Mouse (Mus musculus) ES-CJ7 (cell line): ENCODE results near the gene Sez6l.

Source experiments
- DNase-seq: peaks from one replicate; pipeline ENCODE4 v3.0.0; 2011; ENCODE audit warnings: low read depth, low spot score

Gene Sez6l

DNA sequence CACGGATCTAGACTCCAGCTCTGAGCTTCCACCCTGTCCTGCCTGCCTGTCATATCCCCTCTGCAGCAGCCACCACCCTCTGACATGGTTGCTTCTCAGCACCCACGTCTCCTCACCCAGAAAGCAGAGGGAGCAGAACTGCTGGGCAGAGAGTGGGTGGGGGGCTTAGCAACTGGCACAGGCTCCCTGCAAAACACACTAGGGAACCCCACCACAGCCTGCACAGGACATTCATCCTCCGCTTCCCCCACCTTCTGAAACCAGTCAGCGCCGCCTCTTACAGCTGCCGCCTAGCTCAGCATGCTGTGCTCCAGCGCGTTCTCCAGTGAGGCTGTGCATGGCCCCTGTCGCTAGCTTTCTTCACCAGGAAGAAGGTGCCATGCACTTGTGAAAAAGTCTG, 187.6 kb downstream of the Sez6l start:
- no peak for DNase-seq

DNA sequence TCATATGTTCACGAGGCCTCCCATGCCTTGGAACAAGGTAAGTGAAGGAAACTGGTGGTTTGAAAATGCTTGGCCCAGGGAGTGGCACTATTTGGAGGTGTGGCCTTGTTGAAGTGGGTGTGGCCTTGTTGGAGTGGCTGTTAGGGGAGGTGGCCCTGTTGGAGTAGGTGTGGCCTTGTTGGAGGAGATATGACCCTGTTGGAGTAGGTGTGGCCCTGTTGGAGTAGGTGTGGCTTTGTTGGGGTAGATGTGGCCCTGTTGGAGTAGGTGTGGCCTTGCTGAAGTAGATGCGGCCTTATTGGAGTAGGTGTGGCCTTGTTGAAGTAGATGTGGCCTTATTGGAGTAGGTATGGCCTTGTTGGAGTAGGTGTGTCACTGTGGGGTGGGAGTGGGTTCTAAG, 191.0 kb downstream of the Sez6l start:
- DNase-seq = peak; percentile 91

DNA sequence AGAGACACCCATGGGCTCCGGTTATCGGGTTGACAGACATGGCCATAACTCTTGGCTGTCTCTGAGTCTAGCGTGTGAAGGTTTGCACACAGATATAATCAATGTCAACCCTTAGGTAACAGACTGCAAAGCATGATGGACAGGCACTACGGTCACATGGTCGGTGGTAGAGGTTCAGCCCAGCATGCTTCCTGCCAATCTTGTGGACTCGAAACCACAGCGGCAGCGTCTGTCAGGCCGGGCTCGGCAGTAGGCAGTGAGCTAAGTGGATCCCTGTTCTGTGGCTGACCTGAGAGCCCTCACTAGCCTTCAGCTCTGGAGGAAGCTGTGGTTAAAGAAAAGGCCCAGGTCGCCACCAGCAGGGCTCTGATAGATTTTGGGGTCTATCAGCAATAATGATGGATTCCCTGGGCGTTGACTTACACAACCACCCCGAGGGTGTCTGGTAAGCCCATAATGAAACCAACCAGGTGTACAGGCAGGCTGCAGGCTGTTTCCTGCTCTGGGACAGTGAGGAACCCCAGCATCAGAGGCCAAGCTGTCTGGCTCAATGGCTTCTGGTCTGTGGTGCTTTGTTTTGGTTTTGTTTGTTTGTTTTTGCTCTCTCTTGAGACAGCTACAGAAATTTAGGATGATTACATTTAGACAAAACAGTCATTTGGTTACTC, 192.0 kb downstream of the Sez6l start:
- no peak for DNase-seq

DNA sequence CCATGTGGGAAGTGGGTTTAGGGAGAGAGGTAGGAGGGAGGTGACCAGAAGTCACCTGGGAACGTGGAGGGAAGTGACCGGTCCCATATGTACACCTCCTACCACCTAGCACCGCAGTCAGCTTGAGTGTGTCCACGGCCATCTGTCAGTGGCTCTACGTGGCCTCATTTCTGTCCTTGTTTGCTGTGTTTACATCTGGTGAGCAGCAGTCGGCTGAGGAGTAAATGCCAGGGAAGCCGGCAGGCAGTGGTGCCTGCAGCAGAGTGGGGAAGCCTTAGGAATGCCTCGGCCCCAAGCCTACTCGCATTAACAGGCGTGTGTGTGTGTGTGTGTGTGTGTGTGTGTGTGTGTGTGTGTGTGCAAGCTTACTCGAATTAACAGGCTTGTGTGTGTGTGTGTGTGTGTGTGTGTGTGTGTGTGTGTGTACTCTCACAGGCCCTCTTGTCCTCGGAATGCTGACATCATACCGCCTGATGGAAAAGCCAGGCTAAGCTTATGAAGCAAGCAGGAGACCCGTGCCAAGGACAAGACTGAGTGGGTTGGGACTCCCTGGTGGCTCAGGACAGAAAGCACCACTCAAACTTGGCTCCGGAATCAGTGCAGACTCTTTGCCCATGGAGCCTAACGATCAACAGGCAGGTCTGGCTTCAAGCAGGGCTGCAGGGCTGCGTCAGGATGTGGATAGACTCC, 194.2 kb downstream of the Sez6l start:
- no peak for DNase-seq

DNA sequence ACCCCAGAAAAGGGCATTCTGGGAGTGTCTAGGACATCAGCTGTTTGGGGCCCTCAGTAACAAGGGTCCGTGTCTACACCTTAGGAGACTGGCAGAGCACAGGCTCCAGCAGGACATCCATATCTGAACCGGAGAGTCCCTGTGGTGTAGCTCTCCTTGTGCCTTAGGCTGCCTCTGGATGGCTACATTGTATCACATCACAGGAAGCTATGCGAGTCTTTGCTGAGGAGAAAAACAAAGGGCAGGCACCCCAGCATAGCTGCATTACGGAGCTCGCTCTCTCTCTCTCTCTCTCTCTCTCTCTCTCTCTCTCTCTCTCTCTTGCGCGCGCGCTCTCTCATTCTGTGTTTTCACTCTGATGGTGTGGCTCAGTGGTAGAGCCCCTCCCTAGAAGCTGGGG, 194.9 kb downstream of the Sez6l start:
- no peak for DNase-seq

DNA sequence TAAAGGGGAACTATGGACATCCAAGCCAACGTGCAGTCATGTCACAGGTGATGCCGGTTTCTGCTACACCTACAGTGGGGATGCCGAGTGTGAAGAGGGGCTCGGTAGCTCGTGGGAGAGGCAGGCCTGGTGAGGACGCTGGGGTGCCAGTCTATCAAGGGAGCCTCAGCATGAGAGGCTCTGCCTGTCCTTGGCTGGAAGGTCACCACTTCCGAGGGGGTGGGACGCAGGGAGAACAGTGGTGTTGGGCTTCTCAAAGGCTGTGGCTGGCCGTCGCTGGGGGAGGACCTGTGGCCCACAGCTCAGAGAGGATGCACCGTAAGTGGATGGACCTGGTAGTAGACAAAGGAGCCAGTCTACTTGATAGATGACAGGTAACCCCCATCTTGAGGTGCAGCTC, 195.8 kb downstream of the Sez6l start:
- no peak for DNase-seq

DNA sequence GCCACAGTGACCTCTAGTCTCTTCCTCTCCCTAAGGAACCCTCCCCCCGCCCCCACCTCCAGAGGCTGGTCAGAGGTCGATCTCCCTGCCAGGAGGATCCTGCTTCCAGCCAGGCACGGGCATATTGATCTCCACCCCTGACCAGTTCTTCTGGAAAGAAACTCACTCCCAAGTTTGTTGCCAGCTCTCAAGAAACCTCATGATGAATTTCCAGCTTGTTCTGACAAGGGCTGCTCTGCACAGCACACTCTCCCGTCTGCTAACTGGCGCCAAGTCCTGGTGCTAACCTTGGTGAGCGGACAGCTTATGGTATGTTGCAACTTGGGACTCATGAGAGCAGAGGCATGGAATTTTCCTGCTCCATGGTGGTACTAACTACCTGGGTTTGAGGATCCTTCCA, 198.3 kb downstream of the Sez6l start:
- DNase-seq = no peak

DNA sequence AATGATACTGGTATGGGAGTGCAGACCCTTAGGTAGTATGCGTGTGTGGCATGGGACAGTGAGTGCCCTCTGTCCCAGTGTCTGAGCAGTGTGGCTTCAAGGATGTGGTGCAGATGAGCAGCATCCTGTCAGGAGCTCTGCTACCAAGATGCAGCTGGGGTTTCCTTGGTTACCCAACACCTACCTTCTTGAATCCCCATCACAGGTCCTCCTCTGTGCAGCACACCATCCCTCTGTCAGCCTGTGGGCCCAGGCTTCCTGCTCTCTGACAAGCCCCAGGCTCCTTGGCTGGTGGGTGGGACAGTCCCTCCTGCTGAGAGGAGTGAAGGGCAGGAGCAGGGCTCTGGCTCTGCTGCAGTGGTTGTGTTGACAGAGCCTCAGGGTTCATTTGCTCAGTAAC, 199.6 kb downstream of the Sez6l start:
- no peak for DNase-seq

DNA sequence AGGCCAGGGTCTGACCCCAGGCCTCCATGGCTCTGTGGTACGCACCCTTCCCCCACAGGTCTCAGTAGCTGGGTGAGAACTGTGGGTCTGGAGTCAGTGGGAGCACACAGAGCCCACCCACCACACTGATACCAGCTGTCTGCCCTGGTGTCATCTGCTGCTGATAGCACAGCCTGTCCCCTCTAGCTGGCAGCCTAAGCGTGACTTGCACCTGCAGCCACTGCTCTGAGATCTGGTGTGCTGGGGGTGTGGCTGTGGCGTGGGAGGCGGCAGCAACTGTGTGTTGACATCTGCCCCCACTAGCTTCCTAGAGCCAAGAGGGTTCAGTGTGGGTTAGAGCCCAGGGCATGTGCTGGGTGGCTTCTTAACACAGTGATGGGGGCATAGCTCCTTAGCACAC, 200.9 kb downstream of the Sez6l start:
- DNase-seq = no peak

DNA sequence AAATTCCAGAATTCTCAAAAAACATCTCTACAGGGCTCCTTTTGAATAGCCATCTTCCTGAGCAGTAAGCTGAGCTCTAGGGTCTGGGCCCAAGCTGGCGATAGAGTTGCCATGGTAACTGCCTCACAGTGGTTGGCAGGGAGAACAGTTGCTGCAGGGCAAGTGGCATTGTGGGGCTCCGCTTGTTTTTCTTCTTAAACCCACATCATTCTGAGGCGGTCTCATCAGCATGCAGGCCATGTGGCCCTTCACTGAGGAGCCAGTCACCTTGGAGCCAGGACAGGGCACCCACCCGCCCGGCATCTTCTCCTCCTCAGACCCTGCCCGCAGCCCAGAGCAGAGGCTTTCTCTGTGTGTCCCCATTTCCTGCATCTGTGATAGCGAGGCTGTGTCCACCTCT, 205.1 kb downstream of the Sez6l start:
- DNase-seq = no peak

DNA sequence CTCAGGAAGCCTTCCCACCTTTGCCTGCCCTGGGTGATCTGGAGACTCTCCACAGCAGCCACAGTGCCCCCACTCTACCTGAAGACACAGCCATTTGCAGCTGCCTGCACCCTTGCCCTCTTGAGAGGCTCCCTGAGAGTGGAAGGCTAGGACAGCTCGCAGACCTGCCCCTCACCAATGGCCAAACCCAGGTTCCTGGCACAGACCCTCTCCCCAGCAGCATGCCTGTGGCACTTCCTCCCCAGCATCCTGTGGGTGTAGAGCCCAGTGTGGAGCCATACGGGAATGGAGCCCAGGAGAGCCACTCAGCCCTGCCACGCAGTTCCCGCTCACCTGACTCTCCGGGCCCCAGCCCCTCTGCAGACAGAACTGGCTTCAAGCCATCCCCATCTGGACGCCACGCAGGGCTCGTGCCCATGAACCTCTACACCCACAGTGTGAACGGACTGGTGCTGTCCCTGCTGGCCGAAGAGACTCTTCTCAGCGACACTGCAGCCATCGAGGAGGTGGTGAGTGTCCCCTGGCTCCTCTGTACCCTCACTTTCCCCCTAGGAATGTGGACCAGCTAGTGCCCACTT, 206.7 kb downstream of the Sez6l start:
- no peak for DNase-seq

DNA sequence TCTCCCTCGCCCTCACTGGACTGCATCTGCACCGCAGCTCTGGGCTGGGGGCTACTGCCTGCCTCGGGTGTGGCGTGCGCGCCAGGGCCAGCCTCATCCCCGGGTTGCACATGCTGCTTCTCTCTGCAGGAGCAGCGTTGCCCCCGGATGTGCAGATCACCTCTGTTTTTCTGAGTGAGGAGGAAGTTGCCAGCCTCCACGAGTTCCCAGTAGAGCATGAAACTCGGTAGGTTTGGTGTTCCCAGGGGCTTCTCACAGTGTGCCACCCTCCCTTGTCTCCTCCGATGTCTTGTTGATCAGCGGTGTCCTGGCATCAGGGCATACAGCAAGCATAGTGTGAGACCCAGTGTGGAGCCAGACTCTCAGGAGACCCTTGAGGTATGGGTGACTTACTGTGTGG, 207.7 kb downstream of the Sez6l start:
- DNase-seq = no peak
